Mouse (Mus musculus): ENCODE results near the gene Kmt2a. TPM values are rescaled to one million over a fixed set of nuclear protein-coding genes. Genes with fewer than 3 reads are reported as not detected.

Gene Kmt2a
- 24.6 TPM for polyA plus RNA-seq (2015; fragmentation: Illumina TruSeq; extraction: RNeasy Lipid Tissue Mini Kit (QIAGEN cat#74804); ENCODE audit: low read depth, low replicate concordance)

DNA sequence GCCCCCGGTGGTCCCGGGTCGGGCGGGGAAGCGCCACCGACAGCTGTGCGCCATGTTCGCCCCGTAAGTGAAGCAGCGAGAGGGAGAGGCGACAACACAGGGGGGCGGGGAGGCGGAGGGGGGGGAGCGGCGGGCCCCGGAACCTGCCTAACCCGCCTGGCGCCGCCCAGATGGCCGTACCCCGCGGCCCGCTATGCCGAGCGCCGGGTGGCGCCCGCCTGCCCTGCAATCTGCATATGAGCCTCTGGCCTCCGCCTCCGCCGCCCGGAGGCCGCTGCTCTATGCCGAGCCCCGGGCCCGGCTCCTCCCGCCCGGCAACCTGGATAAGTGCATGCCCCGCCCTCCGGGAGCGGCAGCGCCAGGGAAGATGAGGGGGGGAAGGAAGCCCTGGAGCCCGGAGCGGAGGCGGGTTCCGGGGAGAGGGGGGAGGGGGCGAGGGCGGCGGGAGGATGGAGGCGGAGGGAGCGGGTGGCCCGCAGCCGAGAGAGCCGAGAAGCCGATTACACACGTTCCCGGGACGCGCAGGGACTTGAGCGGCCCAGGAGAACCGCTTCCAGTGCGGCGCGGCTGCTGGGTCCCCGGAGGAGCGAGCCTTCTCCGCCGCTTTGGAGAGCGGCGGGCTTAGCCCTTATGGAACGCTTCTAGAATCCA lies at the start of gene Kmt2a:
Kmt2a (minus strand) TSS at position 76 of the 651 bp plus-strand sequence.

DNA sequence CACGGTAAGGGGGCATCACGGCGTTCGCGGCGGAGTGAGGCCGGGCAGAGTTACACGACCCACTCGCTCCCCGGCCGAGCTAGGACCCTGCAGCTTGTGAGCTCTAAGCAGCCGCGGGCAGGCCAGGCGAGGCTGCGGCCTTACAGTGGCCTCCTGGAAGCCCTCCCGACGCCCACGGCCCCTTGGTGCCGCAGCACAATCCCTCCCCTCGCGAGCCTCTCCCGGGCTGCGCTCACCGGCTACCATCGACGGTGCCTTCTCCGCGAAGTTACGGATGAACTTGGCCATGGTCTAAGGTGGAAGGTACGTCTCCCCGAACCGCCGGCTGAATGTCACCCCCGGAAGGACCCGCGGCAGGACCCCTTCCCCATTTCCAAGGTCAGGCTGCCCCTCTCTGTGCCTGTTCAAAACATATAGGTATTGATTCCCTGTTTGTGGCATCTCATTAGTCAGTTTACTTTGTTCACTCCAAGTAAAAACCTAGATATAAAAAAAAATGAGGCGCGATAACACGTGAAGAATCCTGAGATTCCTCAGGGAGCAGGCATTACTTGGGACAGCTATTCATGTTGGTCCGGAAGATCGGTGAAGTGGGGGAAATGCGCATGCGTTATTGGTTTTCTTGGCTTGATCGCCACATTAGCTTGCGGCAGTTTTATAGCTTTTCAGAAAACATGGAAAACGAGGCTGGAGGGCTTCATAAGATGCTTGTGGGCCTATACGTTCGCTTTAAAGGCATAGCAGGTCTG lies 39.5 kb upstream of the Kmt2a start, which contains the start of gene Atp5l:
Atp5l (minus strand) TSS at position 369 of the 749 bp plus-strand sequence.

GRCm38 (mm10) chr9:44802808-44803450 lies 78.2 kb downstream of the Kmt2a start, which contains the start of gene Ttc36:
Gene Ttc36 (minus strand): TSS chr9:44803072.

GRCm38 (mm10) chr9:44799102-44799957 lies 81.8 kb downstream of the Kmt2a start, which contains the start of gene Tmem25:
Gene Tmem25 (minus strand): TSS chr9:44799307.

GRCm38 (mm10) chr9:44767101-44768028 lies 113.7 kb downstream of the Kmt2a start, which contains the start of the genes Arcn1 and Ift46:
Gene Arcn1 (minus strand): TSS chr9:44767845.
Gene Ift46 (plus strand): TSS chr9:44767908.

Other genes starting within 250 kb of the Kmt2a start
- not detected for gene Treh, start 208.1 kb downstream of the Kmt2a start, polyA plus RNA-seq (2015; fragmentation: Illumina TruSeq; extraction: RNeasy Lipid Tissue Mini Kit (QIAGEN cat#74804); ENCODE audit: low read depth, low replicate concordance)
- 84.9 TPM for gene Phldb1, start 146.1 kb downstream of the Kmt2a start, polyA plus RNA-seq (2015; fragmentation: Illumina TruSeq; extraction: RNeasy Lipid Tissue Mini Kit (QIAGEN cat#74804); ENCODE audit: low read depth, low replicate concordance)
- gene Arcn1, start 113.5 kb downstream of the Kmt2a start, polyA plus RNA-seq (2015; fragmentation: Illumina TruSeq; extraction: RNeasy Lipid Tissue Mini Kit (QIAGEN cat#74804); ENCODE audit: low read depth, low replicate concordance), result 72.5 TPM
- gene Ift46, start 113.4 kb downstream of the Kmt2a start, polyA plus RNA-seq (2015; fragmentation: Illumina TruSeq; extraction: RNeasy Lipid Tissue Mini Kit (QIAGEN cat#74804); ENCODE audit: low read depth, low replicate concordance), result 76.9 TPM
- gene Tmem25, start 82.0 kb downstream of the Kmt2a start, polyA plus RNA-seq (2015; fragmentation: Illumina TruSeq; extraction: RNeasy Lipid Tissue Mini Kit (QIAGEN cat#74804); ENCODE audit: low read depth, low replicate concordance), result 65.3 TPM
- gene Ttc36, start 78.2 kb downstream of the Kmt2a start, polyA plus RNA-seq (2015; fragmentation: Illumina TruSeq; extraction: RNeasy Lipid Tissue Mini Kit (QIAGEN cat#74804); ENCODE audit: low read depth, low replicate concordance), result 0.57 TPM
- 976 TPM for gene Atp5l, start 39.4 kb upstream of the Kmt2a start, polyA plus RNA-seq (2015; fragmentation: Illumina TruSeq; extraction: RNeasy Lipid Tissue Mini Kit (QIAGEN cat#74804); ENCODE audit: low read depth, low replicate concordance)
- gene Ube4a, start 84.3 kb upstream of the Kmt2a start, polyA plus RNA-seq (2015; fragmentation: Illumina TruSeq; extraction: RNeasy Lipid Tissue Mini Kit (QIAGEN cat#74804); ENCODE audit: low read depth, low replicate concordance), result 43.9 TPM
- gene Cd3g, start 99.1 kb upstream of the Kmt2a start, polyA plus RNA-seq (2015; fragmentation: Illumina TruSeq; extraction: RNeasy Lipid Tissue Mini Kit (QIAGEN cat#74804); ENCODE audit: low read depth, low replicate concordance), result not detected
- gene Cd3d, start 100.5 kb upstream of the Kmt2a start, polyA plus RNA-seq (2015; fragmentation: Illumina TruSeq; extraction: RNeasy Lipid Tissue Mini Kit (QIAGEN cat#74804); ENCODE audit: low read depth, low replicate concordance), result not detected
- not detected for gene Cd3e, start 128.3 kb upstream of the Kmt2a start, polyA plus RNA-seq (2015; fragmentation: Illumina TruSeq; extraction: RNeasy Lipid Tissue Mini Kit (QIAGEN cat#74804); ENCODE audit: low read depth, low replicate concordance)
- gene Mpzl2, start 158.5 kb upstream of the Kmt2a start, polyA plus RNA-seq (2015; fragmentation: Illumina TruSeq; extraction: RNeasy Lipid Tissue Mini Kit (QIAGEN cat#74804); ENCODE audit: low read depth, low replicate concordance), result 1.1 TPM
- gene Mpzl3, start 173.9 kb upstream of the Kmt2a start, polyA plus RNA-seq (2015; fragmentation: Illumina TruSeq; extraction: RNeasy Lipid Tissue Mini Kit (QIAGEN cat#74804); ENCODE audit: low read depth, low replicate concordance), result 3.9 TPM
- gene Jaml, start 197.9 kb upstream of the Kmt2a start, polyA plus RNA-seq (2015; fragmentation: Illumina TruSeq; extraction: RNeasy Lipid Tissue Mini Kit (QIAGEN cat#74804); ENCODE audit: low read depth, low replicate concordance), result 0.52 TPM
- gene Scn2b, start 236.5 kb upstream of the Kmt2a start, polyA plus RNA-seq (2015; fragmentation: Illumina TruSeq; extraction: RNeasy Lipid Tissue Mini Kit (QIAGEN cat#74804); ENCODE audit: low read depth, low replicate concordance), result 149 TPM

All from brain, adult 10 weeks (tissue).